In the genomic region with DNA sequence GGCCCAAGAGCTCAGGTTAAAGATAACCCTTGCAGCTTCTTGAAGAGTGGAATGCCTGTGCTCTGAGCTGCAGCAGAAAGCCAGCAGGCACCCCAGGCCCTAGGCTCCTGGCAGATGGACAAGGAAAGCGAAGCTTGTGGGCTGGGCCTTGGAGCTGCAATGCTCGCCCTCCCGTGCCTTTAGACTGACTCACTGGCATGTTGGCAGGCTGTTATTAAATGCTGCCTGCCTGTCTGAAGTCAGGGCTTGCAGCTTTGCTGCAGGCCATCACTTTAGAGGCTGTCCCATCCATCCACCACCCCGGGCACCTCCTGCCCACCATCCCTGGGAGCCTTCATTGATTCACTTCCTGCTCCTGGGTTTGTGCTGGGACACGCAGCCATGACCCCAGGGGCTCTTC, we compare ENCODE assay signal across 9 mouse cellular contexts. TPM values are rescaled to one million over a fixed set of nuclear protein-coding genes. Genes with fewer than 3 reads are reported as not detected.
DNase-seq lines count a peak whose midpoint lies in the region; ATAC-seq and TF ChIP-seq lines count a peak whose summit lies in the region.
"Had no signal": no experiment of that assay in that cellular context is flagged by ENCODE, and none has a peak within 500 bp of the region (broad histone marks: within the 10 kb centered on the region; RNA-seq: fewer than 3 reads in every experiment).

No protein-coding gene starts in this region.

- no peak for TF ChIP-seq POLR2A in heart, adult 2 months (IDR thresholded peaks at IDR 0.05; ENCODE audit: insufficient read depth, low read depth, low read length)

- no peaks in the 10 kb centered on the region for H3K79me2 ChIP-seq in heart, adult 2 months (replicated peaks; ENCODE audit: control insufficient read depth, insufficient read depth, low read length)

- H3K36me3 ChIP-seq in heart, adult 2 months (ENCODE audit: control insufficient read depth, insufficient read depth, low read length) = no peaks in the 10 kb centered on the region
- H3K36me3 ChIP-seq in midbrain, embryonic 15.5 days (replicated peaks) = no peaks in the 10 kb centered on the region
- H3K36me3 ChIP-seq: limb, embryonic 12.5 days had no signal

- H3K4me1 ChIP-seq in heart, adult 2 months (ENCODE audit: control insufficient read depth, insufficient read depth, low read length) = no peaks in the 10 kb centered on the region
- no peaks in the 10 kb centered on the region for H3K4me1 ChIP-seq in midbrain, embryonic 15.5 days
- H3K4me1 ChIP-seq: limb, embryonic 12.5 days had no signal

- WGBS in heart, adult 2 months = 40% methylated on average over 5 of the region's 5 CpGs
- 83% methylated on average over 5 of the region's 5 CpGs for WGBS in midbrain, embryonic 15.5 days

- no peaks in the 10 kb centered on the region for H3K9me3 ChIP-seq in midbrain, embryonic 15.5 days
- H3K9me3 ChIP-seq: limb, embryonic 12.5 days had no signal

- no peak overlapping the region for H3K4me2 ChIP-seq in midbrain, embryonic 15.5 days
- H3K4me2 ChIP-seq: limb, embryonic 12.5 days had no signal

- intact Hi-C loops in heart, adult 2 months (cut with DNase I) = no loop called here

- TF ChIP-seq CTCF in heart, adult 2 months (IDR thresholded peaks at IDR 0.05) = no peak

- H3K4me3 ChIP-seq in heart, adult 2 months = no peak overlapping the region
- H3K4me3 ChIP-seq in midbrain, embryonic 15.5 days = no peak overlapping the region
- H3K4me3 ChIP-seq: limb, embryonic 12.5 days had no signal

- peak; percentile 82 for DNase-seq in adipocyte (ENCODE audit: low spot score)
- peak; percentile 40 to 45 for DNase-seq in cerebellum, adult 18-20 months
- DNase-seq in heart, adult 2 months = peak; percentile 46 to 71
- DNase-seq in kidney, postnatal 25 days = peak; percentile 13 to 52
- DNase-seq in urinary bladder, postnatal 25 days (ENCODE audit: low spot score) = peak; percentile 41
- DNase-seq in retina, embryonic 14.5 days (ENCODE audit: low spot score) = no peak
- no peak for DNase-seq in right cerebral cortex, adult 2 months (ENCODE audit: low spot score in 2 of 2)

- no peaks in the 10 kb centered on the region for H3K27me3 ChIP-seq in heart, adult 2 months (ENCODE audit: control insufficient read depth, insufficient read depth, low read length)
- H3K27me3 ChIP-seq in midbrain, embryonic 15.5 days (replicated peaks) = no peaks in the 10 kb centered on the region
- H3K27me3 ChIP-seq: limb, embryonic 12.5 days had no signal

- no peak overlapping the region for H3K27ac ChIP-seq in heart, adult 2 months
- H3K27ac ChIP-seq in midbrain, embryonic 15.5 days = no peak overlapping the region
- H3K27ac ChIP-seq: limb, embryonic 12.5 days had no signal

- H3K9ac ChIP-seq in heart, adult 2 months (ENCODE audit: low read depth, low read length) = no peak overlapping the region
- no peak overlapping the region for H3K9ac ChIP-seq in midbrain, embryonic 15.5 days
- H3K9ac ChIP-seq: limb, embryonic 12.5 days had no signal

- no peak for ATAC-seq in midbrain, embryonic 15.5 days (replicated peaks)

- no peak for TF ChIP-seq EP300 in heart, adult 2 months (IDR thresholded peaks at IDR 0.05; ENCODE audit: insufficient read depth, low read depth, low read length)

RNA-seq across cellular contexts. Expression of gene Slc7a1, which starts 44.0 kb away (rescaled TPM):
- total RNA-seq in heart, adult 2 months (2021) = 10 to 100 TPM; 14.0 to 14.4 TPM
- 10.9 and 18.9 TPM in 2 replicates for polyA plus RNA-seq in heart, adult 2 months (2012; rRNA removed)
- polyA plus RNA-seq in midbrain, embryonic 15.5 days (2015; fragmentation: Nextera tagmentation; extraction: Ambion mirVana) = 45.2 and 46.4 TPM in 2 replicates

Comparison
In these comparisons a context has a peak if more than half of its experiments do, and no peak if none do; other contexts are left out.
1. DNase-seq: peak in adipocyte (single experiment), cerebellum, adult 18-20 months (2 of 2), heart, adult 2 months (2 of 2), kidney, postnatal 25 days (2 of 2) and urinary bladder, postnatal 25 days (single experiment); none in retina, embryonic 14.5 days (single experiment) and right cerebral cortex, adult 2 months (0 of 2).